Mouse (Mus musculus): ENCODE measurements around the gene Dhx15. TPM values are rescaled to one million over a fixed set of nuclear protein-coding genes. Genes with fewer than 3 reads are reported as not detected.
"Not testable (repeated sequence)": the region's sequence is repeated elsewhere in the genome, so short reads cannot be mapped to it uniquely, and the experiment has no call there.

Gene Dhx15
- 47.8 and 89.4 TPM in 2 replicates for polyA plus RNA-seq (2011; ENCODE audit: insufficient read depth, insufficient read length, low replicate concordance, missing spikeins)

DNA sequence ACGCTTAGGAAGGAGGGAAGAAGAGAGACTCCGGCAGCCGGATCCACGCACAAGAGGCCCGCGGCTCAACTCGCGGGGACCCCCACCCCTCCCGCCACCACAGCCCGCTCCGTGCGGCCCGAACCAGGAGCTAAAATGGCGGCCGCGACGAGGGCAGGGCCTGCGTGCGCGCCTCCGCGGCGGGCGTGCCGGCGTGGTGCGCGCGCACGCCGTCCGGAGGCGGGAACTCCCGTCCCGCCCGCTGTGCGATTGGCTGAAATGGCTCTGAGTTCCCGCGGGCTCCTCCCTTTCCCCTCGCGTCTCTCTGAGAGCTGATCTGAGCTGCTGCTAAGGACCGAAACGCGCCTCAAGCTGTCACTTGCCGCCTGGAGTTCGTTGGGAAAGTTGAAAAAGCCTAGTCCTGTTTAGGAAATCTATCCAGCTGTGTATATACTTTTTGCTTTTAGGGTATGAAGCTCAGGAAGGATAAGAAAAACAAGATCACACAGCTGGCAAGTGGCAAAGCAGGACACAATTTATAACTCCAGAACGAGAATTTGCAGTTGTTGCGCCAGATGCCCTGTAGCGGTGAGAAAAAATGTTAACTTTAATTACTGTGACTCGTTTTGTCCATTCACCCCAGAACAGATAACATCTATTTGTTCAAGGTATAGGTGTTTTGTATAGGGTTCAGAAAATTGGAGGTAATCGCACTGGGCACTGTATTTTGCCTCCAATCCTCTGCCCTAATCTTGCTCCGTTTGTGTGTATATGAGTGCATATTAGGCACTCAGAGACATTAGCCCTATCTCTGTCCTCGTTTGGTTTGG, at the start of gene Dhx15:
TSS of gene Dhx15 (minus strand) at position 144 of the 809 bp plus-strand sequence.
- H3K4me1 ChIP-seq (ENCODE audit: control insufficient read depth, insufficient read depth, low read length) = peaks cover 1% of the 10 kb centered on the region; the same call in 1 of the 2 replicates
- TF ChIP-seq POLR2A (IDR thresholded peaks at IDR 0.05; ENCODE audit: borderline replicate concordance, control insufficient read depth, low read depth, low read length) (peak; percentile 76; the same call in 1 of the 2 replicates), CTCF (IDR thresholded peaks at IDR 0.05; ENCODE audit: control insufficient read depth, insufficient read depth, low read length) (no peak)
- H3K27ac ChIP-seq (ENCODE audit: control insufficient read depth, insufficient read depth, low read depth, low read length, poor library complexity) = peak within 1 kb of the TSS; percentile 92
- WGBS = 1% methylated on average over 52 of the region's 53 CpGs
- H3K4me3 ChIP-seq (replicated peaks; ENCODE audit: control insufficient read depth, low read depth, low read length) = peak within 1 kb of the TSS; percentile 82

DNA sequence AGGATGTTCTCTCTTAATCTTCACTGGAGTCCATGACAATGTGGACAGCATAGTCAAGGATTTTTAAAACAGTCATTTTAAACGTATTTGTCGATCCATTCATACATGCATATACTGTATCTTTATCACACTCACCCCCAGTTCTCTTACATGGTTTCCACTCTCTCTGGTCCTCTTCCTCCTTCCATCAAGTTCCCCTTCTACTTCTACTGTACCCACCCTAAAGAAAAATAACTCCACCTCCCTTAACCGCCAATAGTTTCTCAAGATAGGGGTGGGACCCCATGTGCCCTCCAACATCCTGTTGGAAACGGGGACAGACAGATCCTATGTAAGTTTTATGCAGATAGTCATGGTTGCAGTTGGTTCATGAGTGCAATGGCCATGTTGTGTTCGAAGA, 48.6 kb upstream of the Dhx15 start:
- no peak overlapping the region for H3K4me3 ChIP-seq (replicated peaks; ENCODE audit: control insufficient read depth, low read depth, low read length)
- TF ChIP-seq CTCF (IDR thresholded peaks at IDR 0.05; ENCODE audit: control insufficient read depth, insufficient read depth, low read length) = no peak
- TF ChIP-seq POLR2A (IDR thresholded peaks at IDR 0.05; ENCODE audit: borderline replicate concordance, control insufficient read depth, low read depth, low read length) = no peak
- H3K4me1 ChIP-seq (ENCODE audit: control insufficient read depth, insufficient read depth, low read length) = peaks cover 1% of the 10 kb centered on the region
- WGBS = 69% methylated on average over 5 of the region's 5 CpGs
- H3K27ac ChIP-seq (ENCODE audit: control insufficient read depth, insufficient read depth, low read depth, low read length, poor library complexity) = no peak overlapping the region

DNA sequence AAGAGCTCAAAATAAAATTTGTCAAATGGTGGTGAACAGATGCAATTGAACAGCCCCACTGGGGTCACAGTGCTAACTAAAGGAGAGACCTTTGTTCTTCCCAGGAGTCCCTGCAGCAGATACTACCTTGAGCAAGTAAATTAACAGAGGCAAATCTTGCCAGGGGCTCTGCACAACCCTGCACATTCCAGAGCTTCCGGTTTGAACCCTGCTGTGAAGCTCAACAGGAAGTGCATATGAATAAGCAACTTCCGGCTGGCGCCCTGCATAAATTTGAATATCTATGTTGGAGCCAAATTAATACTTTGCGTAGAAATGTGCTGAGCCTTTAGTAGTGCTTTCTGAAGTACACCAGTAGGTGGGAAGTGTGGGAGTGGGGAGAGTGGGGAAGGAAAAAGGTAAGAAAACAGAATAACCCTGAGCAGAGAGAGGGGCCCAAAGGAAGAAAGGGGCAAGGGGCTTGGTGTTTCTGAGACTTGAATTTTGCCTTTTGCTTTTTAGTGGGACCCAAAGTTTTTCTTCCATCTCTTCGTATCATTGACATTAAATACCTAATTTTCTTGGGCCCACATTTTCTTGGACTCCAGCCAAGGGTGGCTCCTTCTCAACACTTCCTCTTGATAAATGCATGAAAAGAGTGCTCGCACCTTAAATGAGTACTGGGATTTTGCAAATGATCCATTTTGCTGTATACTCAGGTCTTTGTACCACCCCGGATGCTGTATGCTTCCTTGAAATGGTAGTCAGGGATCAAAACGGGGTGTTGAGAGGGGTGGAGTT, 47.8 kb upstream of the Dhx15 start:
- TF ChIP-seq CTCF (IDR thresholded peaks at IDR 0.05; ENCODE audit: control insufficient read depth, insufficient read depth, low read length) (no peak), POLR2A (IDR thresholded peaks at IDR 0.05; ENCODE audit: borderline replicate concordance, control insufficient read depth, low read depth, low read length) (no peak)
- H3K27ac ChIP-seq (ENCODE audit: control insufficient read depth, insufficient read depth, low read depth, low read length, poor library complexity) = no peak overlapping the region
- 35% methylated on average over 8 of the region's 8 CpGs for WGBS
- H3K4me1 ChIP-seq (ENCODE audit: control insufficient read depth, insufficient read depth, low read length) = peaks cover 1% of the 10 kb centered on the region
- H3K4me3 ChIP-seq (replicated peaks; ENCODE audit: control insufficient read depth, low read depth, low read length) = no peak overlapping the region

GRCm38 (mm10) chr5:52236585-52236984, 46.3 kb upstream of the Dhx15 start:
- WGBS = 66% methylated on average over 6 of the region's 6 CpGs
- not testable (repeated sequence) for H3K4me3 ChIP-seq (replicated peaks; ENCODE audit: control insufficient read depth, low read depth, low read length); H3K27ac ChIP-seq (ENCODE audit: control insufficient read depth, insufficient read depth, low read depth, low read length, poor library complexity); H3K4me1 ChIP-seq (ENCODE audit: control insufficient read depth, insufficient read depth, low read length)

GRCm38 (mm10) chr5:52234570-52234969, 44.3 kb upstream of the Dhx15 start:
- Histone ChIP-seq H3K4me1 (ENCODE audit: control insufficient read depth, insufficient read depth, low read length) (no peaks in the 10 kb centered on the region; the same call in none of the 2 replicates), H3K27ac (ENCODE audit: control insufficient read depth, insufficient read depth, low read depth, low read length, poor library complexity) (no peak overlapping the region), H3K4me3 (replicated peaks; ENCODE audit: control insufficient read depth, low read depth, low read length) (no peak overlapping the region)
- TF ChIP-seq CTCF (IDR thresholded peaks at IDR 0.05; ENCODE audit: control insufficient read depth, insufficient read depth, low read length) = no peak
- no peak for TF ChIP-seq POLR2A (IDR thresholded peaks at IDR 0.05; ENCODE audit: borderline replicate concordance, control insufficient read depth, low read depth, low read length)
- 80% methylated on average over 7 of the region's 7 CpGs for WGBS

DNA sequence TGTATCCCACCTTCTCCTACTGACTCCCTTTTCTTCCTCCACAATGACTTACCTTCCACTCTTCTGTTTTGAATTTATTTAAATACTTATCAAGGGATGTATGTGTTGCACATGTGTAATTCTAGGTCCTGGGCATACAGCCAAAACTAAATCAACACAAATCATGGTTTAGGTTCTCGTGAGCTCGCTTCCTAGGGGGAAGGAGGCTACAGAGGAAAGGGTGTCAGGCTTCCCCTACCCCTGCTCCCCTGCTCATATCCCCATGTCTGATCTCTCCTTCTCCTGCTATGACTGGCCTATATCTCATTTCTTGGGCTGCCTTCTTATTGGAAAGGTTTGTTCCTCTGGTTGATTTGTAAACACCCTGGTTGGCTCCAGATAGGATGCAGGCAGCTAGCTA, 43.6 kb upstream of the Dhx15 start:
- Histone ChIP-seq H3K4me3 (replicated peaks; ENCODE audit: control insufficient read depth, low read depth, low read length) (no peak overlapping the region), H3K4me1 (ENCODE audit: control insufficient read depth, insufficient read depth, low read length) (no peaks in the 10 kb centered on the region; the same call in none of the 2 replicates), H3K27ac (ENCODE audit: control insufficient read depth, insufficient read depth, low read depth, low read length, poor library complexity) (no peak overlapping the region)
- 33% methylated on average over 2 of the region's 2 CpGs for WGBS
- TF ChIP-seq CTCF (IDR thresholded peaks at IDR 0.05; ENCODE audit: control insufficient read depth, insufficient read depth, low read length) (no peak), POLR2A (IDR thresholded peaks at IDR 0.05; ENCODE audit: borderline replicate concordance, control insufficient read depth, low read depth, low read length) (no peak)

DNA sequence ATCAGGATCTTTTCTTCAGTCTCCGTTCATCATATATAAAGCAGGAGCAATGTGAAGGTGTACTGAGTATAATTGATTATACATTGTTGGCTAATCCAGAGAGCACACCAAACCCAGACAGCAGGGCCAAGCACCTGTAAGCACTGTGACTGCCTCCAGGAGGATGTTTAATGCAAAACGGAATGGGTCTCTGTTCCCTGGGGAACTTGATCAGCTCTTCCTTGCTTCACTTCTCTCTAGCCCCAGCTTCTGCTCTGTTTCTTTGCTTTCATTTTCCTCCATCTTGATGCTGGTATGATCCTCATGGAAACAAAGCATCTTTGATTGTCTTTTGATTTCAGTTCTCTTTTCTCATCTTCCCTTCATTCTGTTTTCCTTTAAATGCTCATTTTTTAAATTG, 42.3 kb upstream of the Dhx15 start:
- no peak overlapping the region for H3K27ac ChIP-seq (ENCODE audit: control insufficient read depth, insufficient read depth, low read depth, low read length, poor library complexity)
- no peaks in the 10 kb centered on the region; the same call in none of the 2 replicates for H3K4me1 ChIP-seq (ENCODE audit: control insufficient read depth, insufficient read depth, low read length)
- TF ChIP-seq POLR2A (IDR thresholded peaks at IDR 0.05; ENCODE audit: borderline replicate concordance, control insufficient read depth, low read depth, low read length) = no peak
- no peak for TF ChIP-seq CTCF (IDR thresholded peaks at IDR 0.05; ENCODE audit: control insufficient read depth, insufficient read depth, low read length)
- WGBS = 76% methylated on average over 2 of the region's 2 CpGs
- H3K4me3 ChIP-seq (replicated peaks; ENCODE audit: control insufficient read depth, low read depth, low read length) = no peak overlapping the region

GRCm38 (mm10) chr5:52232199-52232598, 41.9 kb upstream of the Dhx15 start:
- TF ChIP-seq POLR2A (IDR thresholded peaks at IDR 0.05; ENCODE audit: borderline replicate concordance, control insufficient read depth, low read depth, low read length) = no peak
- TF ChIP-seq CTCF (IDR thresholded peaks at IDR 0.05; ENCODE audit: control insufficient read depth, insufficient read depth, low read length) = no peak
- Histone ChIP-seq H3K4me3 (replicated peaks; ENCODE audit: control insufficient read depth, low read depth, low read length) (no peak overlapping the region), H3K27ac (ENCODE audit: control insufficient read depth, insufficient read depth, low read depth, low read length, poor library complexity) (no peak overlapping the region), H3K4me1 (ENCODE audit: control insufficient read depth, insufficient read depth, low read length) (no peaks in the 10 kb centered on the region)
- 80% methylated on average over 2 of the region's 2 CpGs for WGBS
